Mouse (Mus musculus): Measurements from ENCODE around the gene Hamp.

DNA sequence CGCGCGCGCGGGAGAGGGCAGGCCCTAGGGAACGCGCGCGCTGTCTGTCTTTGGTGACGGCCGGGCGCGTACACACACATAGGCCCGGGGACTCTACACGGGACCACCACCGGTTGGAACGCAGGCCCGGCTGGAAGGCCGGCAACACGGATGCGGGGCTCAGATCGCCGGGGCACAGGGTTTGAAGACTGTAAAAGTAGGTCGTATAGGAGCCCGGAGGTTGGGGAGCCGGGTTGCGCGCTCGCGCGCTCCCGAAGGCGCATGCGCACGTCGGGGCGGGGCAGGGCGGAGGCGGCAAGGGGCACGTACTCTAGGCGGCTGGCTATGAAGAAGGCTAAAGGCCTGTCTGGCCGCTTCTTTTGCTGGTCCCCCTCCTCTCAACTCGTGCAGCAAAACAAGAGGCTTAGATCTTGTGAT is 13.5 kb upstream of the Hamp start:
- TF ChIP-seq EP300 (IDR thresholded peaks at IDR 0.05; ENCODE audit: insufficient read depth, low read depth, low read length) (0 out of 2 replicates have a peak, but pooled peaks have one; percentile 12), POLR2A (IDR thresholded peaks at IDR 0.05; ENCODE audit: insufficient read depth, low read length) (peak; percentile 47)
